Mouse (Mus musculus) layer of hippocampus, postnatal 36 days (tissue): Measurements from ENCODE around the gene Ccdc57. TPM values are rescaled to one million over a fixed set of nuclear protein-coding genes. Genes with fewer than 3 reads are reported as not detected.

ENCODE experiments used
- DNase-seq, 2 experiments: peaks; one replicate each; pipeline ENCODE4 v3.0.0; 2022
- total RNA-seq, 2 experiments: library from RNA; stranded (reverse); gene quantifications; 2 replicates each; pipeline ENCODE4 v1.2.3; 2021

Gene Ccdc57
- total RNA-seq, 2 experiments from 2014 or later = 6.1 to 7.0 TPM

DNA sequence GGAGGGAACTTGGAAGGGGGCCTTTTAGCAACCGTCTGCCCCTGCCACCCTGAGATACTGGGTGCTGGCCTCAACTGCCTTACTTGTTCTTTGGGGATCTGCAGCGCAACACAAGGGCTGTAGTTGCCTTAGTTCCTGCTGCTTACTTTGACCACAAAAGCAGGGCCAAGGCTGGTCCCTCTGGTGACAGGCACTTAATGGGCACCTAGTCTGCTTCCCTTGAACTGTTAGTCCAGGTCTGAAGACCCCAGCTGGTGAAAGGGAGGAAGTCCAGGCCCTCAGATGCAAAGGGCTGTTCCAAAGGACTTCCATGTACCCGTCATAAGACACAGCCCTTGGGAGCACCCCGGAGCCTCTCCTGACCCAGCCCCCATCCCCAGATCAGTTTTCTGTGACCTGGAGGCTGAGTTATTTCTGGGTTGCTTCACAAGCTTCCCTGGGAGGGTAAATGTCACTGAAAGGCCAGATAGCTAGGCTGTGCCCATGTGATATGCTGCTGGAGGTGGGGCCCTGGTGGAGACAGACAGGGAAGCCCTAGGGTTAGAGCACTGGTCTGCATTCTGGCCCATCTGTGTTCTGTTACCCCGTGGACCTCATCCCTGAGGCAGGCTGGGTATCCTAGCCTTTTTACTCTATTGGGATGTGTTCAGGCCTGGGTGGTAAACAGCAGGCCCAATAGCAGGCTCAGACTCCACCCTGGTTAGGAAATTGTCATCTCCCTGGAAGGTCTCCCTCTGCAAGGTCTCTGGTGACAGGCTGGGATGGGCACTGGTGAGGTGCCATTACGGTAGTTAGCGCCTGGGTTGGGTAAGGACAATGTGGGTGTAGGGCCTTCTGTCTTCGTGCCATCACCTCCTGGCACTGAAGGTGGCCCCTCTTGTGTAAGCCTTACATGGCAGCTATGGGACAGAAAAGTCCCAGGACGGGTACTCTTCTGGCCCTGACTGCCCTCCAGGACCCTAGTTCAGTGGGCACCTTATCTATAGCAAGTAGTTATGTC is 19.4 kb upstream of the Ccdc57 start:
- no peak for DNase-seq

DNA sequence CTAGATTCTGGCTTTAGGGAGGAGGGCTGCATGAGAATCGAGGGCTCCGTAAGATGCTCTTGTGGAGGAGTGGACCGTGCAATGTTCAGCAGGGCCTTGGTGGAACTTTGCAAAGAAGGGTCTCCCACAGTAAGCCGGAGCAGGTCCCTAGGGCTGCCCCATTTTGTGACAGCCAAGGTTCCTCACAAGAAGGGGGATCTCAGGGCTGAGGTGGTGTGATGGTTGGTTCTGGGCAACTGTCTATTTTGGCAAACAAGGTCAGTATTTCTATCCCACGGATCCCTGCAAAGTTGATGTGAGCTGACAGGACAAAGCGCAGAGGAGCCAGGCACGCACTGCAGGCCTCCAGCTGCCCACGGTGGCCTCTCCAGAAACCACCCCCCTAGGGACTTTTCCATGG is 18.6 kb upstream of the Ccdc57 start:
- DNase-seq = no peak

- peak; percentile 75 for DNase-seq
Measured at GRCm38 (mm10) chr11:120950281-120951202, 17.9 kb upstream of the Ccdc57 start.

- no peak for DNase-seq
Measured at GRCm38 (mm10) chr11:120949863-120950262, 17.2 kb upstream of the Ccdc57 start.

DNA sequence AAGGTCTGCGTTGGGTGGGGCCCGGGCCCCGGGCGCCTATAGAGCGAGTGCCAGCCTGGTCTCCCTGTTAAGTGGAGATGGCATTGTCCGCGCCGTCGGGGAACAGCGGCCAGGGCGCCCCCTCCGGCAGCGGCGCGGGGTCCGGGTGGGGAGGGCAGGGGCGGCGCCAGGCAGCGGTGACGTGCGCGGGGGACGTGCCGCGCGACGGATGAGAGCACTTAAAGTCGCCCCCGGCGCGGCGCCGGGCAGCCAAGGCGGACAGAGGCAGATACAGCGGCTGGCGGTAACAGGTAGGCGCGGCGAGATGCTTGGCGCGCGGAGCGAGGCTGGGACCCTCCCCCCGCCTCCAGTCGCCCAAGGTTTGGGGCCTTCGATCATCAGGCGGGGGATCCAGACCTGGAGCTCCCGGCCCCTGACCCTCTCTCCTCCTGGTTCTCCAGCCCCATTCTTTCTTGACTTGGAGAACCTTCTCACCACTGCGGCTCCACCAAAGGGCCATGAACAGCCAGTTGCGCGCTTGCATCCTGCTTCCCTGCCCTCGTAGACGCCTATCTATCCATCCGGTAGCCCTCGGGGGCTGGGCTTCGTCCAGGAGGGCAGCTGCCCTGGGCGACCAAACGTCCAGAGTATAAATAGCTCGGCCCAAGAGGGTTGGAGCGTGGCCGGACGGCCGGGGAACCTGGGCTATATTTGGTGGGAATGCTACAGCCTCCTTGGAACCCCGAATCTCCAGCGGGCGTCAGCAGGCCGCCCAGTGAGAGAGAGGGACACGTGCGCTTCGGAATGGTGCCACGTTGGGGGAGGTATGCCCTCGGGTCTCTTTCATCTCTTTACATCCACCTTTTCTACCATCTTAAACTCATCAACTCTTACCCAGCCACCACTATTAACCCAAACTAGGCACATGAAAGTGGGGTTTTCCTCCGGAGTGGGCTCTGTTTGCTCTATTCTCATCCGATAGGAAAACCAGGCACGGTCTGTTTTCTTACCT is 16.5 kb upstream of the Ccdc57 start:
- no peak for DNase-seq

GRCm38 (mm10) chr11:120948328-120948727 is 15.7 kb upstream of the Ccdc57 start, which contains the start of gene Slc16a3:
Gene Slc16a3, plus strand, starts transcription at chr11:120948480.
- DNase-seq = no peak

DNA sequence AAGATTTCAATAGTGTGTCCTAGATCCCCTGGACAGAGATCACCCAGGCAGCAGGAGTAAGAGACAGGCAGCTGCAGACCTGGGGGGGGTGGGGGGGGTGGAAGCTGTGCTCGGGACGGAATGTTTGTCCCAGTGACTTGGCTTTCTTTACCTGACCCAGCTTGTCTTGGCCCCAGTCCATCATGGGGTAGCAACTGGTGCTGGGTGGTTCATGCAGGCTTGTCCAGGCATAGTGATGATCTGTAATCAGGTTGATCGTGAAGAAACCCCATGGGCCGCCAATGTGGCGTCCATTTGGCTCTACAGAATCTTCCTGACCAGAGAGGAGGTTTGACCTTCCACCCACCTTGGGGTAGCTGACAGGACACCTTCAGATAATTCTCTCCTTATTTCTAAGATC is 13.3 kb upstream of the Ccdc57 start:
- DNase-seq = no peak

DNA sequence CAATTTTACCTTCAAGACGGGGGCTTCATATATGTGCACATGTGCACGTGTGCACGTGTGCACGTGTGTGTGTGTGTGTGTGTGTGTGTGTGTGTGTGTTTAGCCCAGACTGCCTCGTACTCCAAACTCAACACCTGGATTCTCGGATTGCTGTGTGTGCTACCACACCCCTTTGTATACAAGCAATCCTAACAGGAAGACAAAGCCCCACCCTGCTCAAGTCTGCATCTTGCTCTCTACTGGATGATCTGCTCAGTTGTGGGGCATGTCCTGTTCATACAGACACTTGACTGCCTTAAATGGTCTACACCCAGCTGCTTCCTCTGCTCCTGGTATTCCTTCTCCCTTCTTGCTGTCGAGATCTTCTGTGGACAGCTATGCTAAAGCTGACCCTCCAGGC is 12.6 kb upstream of the Ccdc57 start:
- DNase-seq = no peak

DNA sequence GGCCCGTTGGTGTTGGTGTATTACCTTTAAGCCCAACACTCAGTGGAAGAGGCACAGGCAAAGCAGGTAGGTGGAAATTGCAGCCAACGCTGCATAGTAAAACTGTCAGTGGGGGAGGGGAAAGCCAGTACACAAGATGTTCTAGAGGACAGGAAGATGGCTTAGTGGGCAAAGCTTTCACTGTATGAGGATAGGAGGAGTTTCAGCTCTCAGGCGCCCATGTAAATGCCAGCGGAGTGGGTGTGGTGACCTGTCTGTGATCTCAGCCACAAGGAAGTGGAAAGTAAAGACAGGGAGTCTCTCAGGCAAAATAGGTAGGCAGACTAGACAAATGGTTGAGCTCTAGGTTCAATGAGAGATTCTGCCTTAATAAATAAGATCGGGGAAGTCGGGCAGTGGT is 8.3 kb upstream of the Ccdc57 start:
- DNase-seq = no peak

DNA sequence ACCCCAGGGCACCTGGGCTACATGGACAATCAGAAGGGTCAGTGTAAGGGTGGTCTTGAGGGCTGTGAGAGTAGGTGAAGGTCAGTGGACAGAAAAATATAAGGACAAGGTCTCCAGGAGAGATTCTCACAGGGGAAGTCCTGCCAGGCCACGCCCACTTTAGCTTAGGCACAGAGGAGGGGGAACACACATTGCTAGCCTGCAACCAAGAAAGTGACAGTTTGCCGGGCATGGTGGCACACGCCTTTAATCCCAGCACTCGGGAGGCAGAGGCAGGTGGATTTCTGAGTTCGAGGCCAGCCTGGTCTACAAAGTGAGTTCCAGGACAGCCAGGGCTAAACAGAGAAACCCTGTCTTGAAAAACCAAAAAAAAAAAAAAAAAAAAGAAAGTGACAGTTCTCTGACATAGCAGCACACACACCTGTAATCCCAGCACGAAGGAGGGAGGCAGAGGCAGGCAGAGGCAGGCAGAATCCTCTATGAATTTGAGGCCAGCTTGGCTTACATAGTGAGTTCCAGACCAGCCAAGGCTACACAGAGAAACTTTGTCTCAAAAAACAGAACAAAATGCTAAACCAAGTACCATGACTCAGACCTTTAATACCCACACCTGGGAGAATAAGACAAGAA is 7.2 kb upstream of the Ccdc57 start:
- DNase-seq = no peak

DNA sequence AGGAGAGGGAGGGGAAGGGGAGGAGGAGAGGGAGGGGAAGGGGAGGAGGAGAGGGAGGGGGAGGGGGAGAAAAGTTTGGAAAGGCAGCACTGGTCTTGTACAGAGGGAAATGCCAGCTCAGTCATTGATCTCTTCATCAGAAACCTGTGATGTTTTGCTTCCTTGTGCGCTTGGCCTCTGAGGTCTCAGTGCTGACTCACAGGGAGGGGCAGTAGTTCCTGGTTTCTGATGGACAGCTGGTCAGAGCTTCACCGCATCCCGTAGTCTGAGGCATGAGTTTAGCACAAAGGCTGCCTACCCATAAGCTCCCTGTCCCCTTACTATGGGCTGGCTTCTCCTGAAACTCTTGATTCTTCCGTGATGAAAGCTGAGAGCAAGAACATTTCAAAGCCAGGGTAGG is 6.1 kb upstream of the Ccdc57 start:
- no peak for DNase-seq

DNA sequence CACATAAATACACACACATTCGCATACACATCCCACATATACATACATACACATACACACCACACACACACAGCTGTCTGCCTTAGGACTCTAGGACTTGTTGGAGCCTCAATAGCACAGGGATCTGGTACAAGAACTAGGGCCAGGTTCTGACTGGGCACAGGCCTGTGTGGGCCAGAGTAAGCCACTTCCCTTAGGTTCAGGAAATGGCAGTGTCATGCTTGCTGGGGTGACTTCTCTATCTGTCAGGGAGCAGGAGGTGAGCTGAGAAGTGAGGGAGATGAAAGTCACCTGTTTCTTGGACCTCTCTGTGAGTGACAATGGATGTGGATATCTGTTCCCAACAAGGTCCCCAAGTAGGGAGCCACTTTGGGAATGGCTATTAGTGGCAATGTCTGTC is 5.3 kb upstream of the Ccdc57 start:
- DNase-seq = no peak

DNA sequence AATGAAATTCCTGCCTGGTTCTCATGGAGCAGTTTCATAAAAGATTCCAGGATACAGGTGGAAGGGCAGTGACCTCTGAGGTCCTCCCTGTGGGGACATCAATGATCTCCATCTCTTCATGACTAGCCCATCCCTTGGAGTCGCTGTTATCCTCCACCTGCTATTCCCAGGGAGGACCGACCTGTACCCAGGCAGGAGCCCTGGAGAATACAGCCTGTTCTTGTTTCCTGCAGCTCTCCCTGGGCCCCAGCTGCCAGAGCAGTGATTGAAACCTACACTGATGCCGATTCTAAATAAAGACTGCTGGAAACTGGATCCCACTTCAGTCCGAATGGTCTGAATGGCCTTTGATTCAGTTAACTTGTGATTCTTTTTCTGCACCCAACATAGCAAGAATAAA is 1.2 kb downstream of the Ccdc57 start:
- DNase-seq = no peak

GRCm38 (mm10) chr11:120928468-120928867 is 4.2 kb downstream of the Ccdc57 start:
- no peak for DNase-seq

GRCm38 (mm10) chr11:120922528-120922927 is 10.1 kb downstream of the Ccdc57 start:
- DNase-seq = no peak

GRCm38 (mm10) chr11:120917756-120918155 is 14.9 kb downstream of the Ccdc57 start:
- DNase-seq = no peak

DNA sequence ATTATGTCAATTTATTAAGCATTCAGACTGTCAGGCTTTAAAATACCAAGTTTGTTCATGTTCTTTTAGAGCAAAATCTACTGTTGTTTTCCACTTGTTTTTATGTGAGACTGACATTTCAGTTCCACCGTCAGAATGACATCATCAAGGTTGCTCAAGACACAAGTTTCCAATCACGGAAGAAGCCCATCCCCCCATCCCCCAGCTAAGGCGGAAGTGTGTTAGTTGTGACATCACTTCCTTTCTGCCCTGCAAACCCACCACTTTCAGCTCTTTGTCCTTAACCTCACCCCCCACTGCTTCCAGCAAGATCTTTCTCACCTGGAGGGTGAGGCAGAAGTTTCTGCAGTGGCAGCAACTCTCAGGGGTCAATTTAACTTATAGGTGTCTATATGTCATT is 16.2 kb downstream of the Ccdc57 start:
- no peak for DNase-seq

DNA sequence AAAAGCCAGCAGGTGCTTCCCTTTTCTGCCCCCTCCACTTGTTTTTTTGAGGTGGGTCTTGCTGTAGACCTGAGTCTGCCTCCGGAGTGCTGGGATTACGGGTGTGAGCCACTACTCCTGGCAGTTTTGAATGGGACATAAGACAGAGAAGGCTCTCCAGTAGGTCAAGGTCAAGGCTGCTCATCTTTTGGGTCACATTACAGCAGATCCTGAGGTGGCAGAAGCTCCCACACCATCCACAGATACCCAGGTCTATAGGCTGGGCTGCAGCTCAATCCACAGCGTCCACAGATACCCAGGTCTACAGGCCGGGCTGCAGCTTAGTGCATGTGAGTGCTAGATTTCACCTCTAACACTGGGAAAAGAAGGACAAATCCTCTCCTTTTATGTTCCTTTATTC is 18.9 kb downstream of the Ccdc57 start:
- DNase-seq = no peak

GRCm38 (mm10) chr11:120905430-120905873 is 27.2 kb downstream of the Ccdc57 start:
- peak; percentile 65 to 67 for DNase-seq

- no peak for DNase-seq
Measured at GRCm38 (mm10) chr11:120904561-120904960, 28.1 kb downstream of the Ccdc57 start.

- no peak for DNase-seq
Measured at GRCm38 (mm10) chr11:120903159-120903850, 29.4 kb downstream of the Ccdc57 start.
